Mouse (Mus musculus): ENCODE results near the gene Phf19. TPM values are rescaled to one million over a fixed set of nuclear protein-coding genes. Genes with fewer than 3 reads are reported as not detected.

Gene Phf19
- polyA plus RNA-seq, 1 experiment from 2014 or later: 1.5 TPM

- Histone ChIP-seq H3K4me3 (replicated peaks) (no peak overlapping the region), H3K27me3 (no peaks in the 10 kb centered on the region), H3K27ac (replicated peaks) (0 out of 2 replicates have a peak overlapping the region, but pooled peaks have one; percentile 38), H3K4me2 (peak overlapping the region; percentile 23), H3K4me1 (replicated peaks) (peaks cover 49% of the 10 kb centered on the region), H3K9ac (no peak overlapping the region), H3K9me3 (replicated peaks) (no peaks in the 10 kb centered on the region), H3K36me3 (replicated peaks) (peaks cover 33% of the 10 kb centered on the region)
- ATAC-seq (ENCODE audit: insufficient read depth): no peak
- 41% methylated on average over 12 of the region's 12 CpGs for WGBS (ENCODE audit: insufficient replicate concordance)
These were observed 6.8 kb downstream of the Phf19 start for GRCm38 (mm10) chr2:34906861-34907604.

GRCm38 (mm10) chr2:34906426-34906825 lies 7.4 kb downstream of the Phf19 start:
- ATAC-seq (ENCODE audit: insufficient read depth): no peak
- Histone ChIP-seq H3K27ac (replicated peaks) (0 out of 2 replicates have a peak overlapping the region, but pooled peaks have one; percentile 38), H3K4me3 (replicated peaks) (no peak overlapping the region), H3K4me2 (peak overlapping the region; percentile 23), H3K9me3 (replicated peaks) (no peaks in the 10 kb centered on the region), H3K4me1 (replicated peaks) (peaks cover 49% of the 10 kb centered on the region), H3K36me3 (replicated peaks) (peaks cover 36% of the 10 kb centered on the region), H3K27me3 (no peaks in the 10 kb centered on the region), H3K9ac (no peak overlapping the region)
- WGBS (ENCODE audit: insufficient replicate concordance): 76% methylated on average over 6 of the region's 6 CpGs

- H3K27me3 ChIP-seq: no peaks in the 10 kb centered on the region
- H3K9ac ChIP-seq: peak overlapping the region; percentile 55
- H3K4me2 ChIP-seq: peak overlapping the region; percentile 91
- peak overlapping the region; percentile 57 for H3K4me3 ChIP-seq (replicated peaks)
- peak; percentile 95 for ATAC-seq (ENCODE audit: insufficient read depth)
- H3K9me3 ChIP-seq (replicated peaks): no peaks in the 10 kb centered on the region
- peak overlapping the region; percentile 86 for H3K27ac ChIP-seq (replicated peaks)
- peaks cover 30% of the 10 kb centered on the region for H3K36me3 ChIP-seq (replicated peaks)
- peaks cover 49% of the 10 kb centered on the region for H3K4me1 ChIP-seq (replicated peaks)
- WGBS (ENCODE audit: insufficient replicate concordance): under 1% methylated on average over 34 of the region's 34 CpGs
These were observed 8.8 kb downstream of the Phf19 start for GRCm38 (mm10) chr2:34904849-34905542.

- H3K9me3 ChIP-seq (replicated peaks): no peaks in the 10 kb centered on the region
- H3K9ac ChIP-seq: 0 out of 2 replicates have a peak overlapping the region, but pooled peaks have one; percentile 53
- no peaks in the 10 kb centered on the region for H3K27me3 ChIP-seq
- 71% methylated on average over 4 of the region's 4 CpGs for WGBS (ENCODE audit: insufficient replicate concordance)
- no peak for ATAC-seq (ENCODE audit: insufficient read depth)
- peaks cover 49% of the 10 kb centered on the region for H3K4me1 ChIP-seq (replicated peaks)
- H3K36me3 ChIP-seq (replicated peaks): peaks cover 26% of the 10 kb centered on the region
- H3K4me2 ChIP-seq: peak overlapping the region; percentile 91
- peak overlapping the region; percentile 57; the same call in 1 of the 2 replicates for H3K4me3 ChIP-seq (replicated peaks)
- H3K27ac ChIP-seq (replicated peaks): peak overlapping the region; percentile 86
These were observed 10.0 kb downstream of the Phf19 start for GRCm38 (mm10) chr2:34903652-34904405.

- no peak for ATAC-seq (ENCODE audit: insufficient read depth)
- Histone ChIP-seq H3K4me1 (replicated peaks) (peaks cover 49% of the 10 kb centered on the region), H3K9ac (no peak overlapping the region), H3K36me3 (replicated peaks) (peaks cover 26% of the 10 kb centered on the region), H3K27ac (replicated peaks) (no peak overlapping the region), H3K27me3 (no peaks in the 10 kb centered on the region), H3K4me3 (replicated peaks) (no peak overlapping the region), H3K9me3 (replicated peaks) (no peaks in the 10 kb centered on the region), H3K4me2 (no peak overlapping the region)
- WGBS (ENCODE audit: insufficient replicate concordance): 81% methylated on average over 7 of the region's 7 CpGs
These were observed 10.6 kb downstream of the Phf19 start for GRCm38 (mm10) chr2:34903191-34903590.

GRCm38 (mm10) chr2:34902731-34903130 lies 11.1 kb downstream of the Phf19 start:
- ATAC-seq (ENCODE audit: insufficient read depth): no peak
- no peak overlapping the region for H3K4me2 ChIP-seq
- H3K4me3 ChIP-seq (replicated peaks): no peak overlapping the region
- H3K27ac ChIP-seq (replicated peaks): no peak overlapping the region
- H3K9me3 ChIP-seq (replicated peaks): no peaks in the 10 kb centered on the region
- H3K27me3 ChIP-seq: no peaks in the 10 kb centered on the region
- peaks cover 52% of the 10 kb centered on the region for H3K4me1 ChIP-seq (replicated peaks)
- H3K36me3 ChIP-seq (replicated peaks): peaks cover 26% of the 10 kb centered on the region
- no peak overlapping the region for H3K9ac ChIP-seq
- 79% methylated on average over 6 of the region's 6 CpGs for WGBS (ENCODE audit: insufficient replicate concordance)

GRCm38 (mm10) chr2:34901726-34902125 lies 12.1 kb downstream of the Phf19 start:
- no peak for ATAC-seq (ENCODE audit: insufficient read depth)
- H3K4me1 ChIP-seq (replicated peaks): peaks cover 45% of the 10 kb centered on the region
- H3K36me3 ChIP-seq (replicated peaks): peaks cover 34% of the 10 kb centered on the region
- H3K27me3 ChIP-seq: no peaks in the 10 kb centered on the region
- no peak overlapping the region for H3K4me3 ChIP-seq (replicated peaks)
- no peak overlapping the region for H3K4me2 ChIP-seq
- H3K27ac ChIP-seq (replicated peaks): no peak overlapping the region
- WGBS (ENCODE audit: insufficient replicate concordance): 84% methylated on average over 4 of the region's 4 CpGs
- no peak overlapping the region for H3K9ac ChIP-seq
- no peaks in the 10 kb centered on the region for H3K9me3 ChIP-seq (replicated peaks)

GRCm38 (mm10) chr2:34900412-34900811 lies 13.4 kb downstream of the Phf19 start:
- WGBS (ENCODE audit: insufficient replicate concordance): 60% methylated on average over 1 of the region's 1 CpGs
- no peak overlapping the region for H3K9ac ChIP-seq
- no peak overlapping the region for H3K4me2 ChIP-seq
- ATAC-seq (ENCODE audit: insufficient read depth): no peak
- no peak overlapping the region for H3K4me3 ChIP-seq (replicated peaks)
- H3K9me3 ChIP-seq (replicated peaks): no peaks in the 10 kb centered on the region
- no peaks in the 10 kb centered on the region for H3K27me3 ChIP-seq
- H3K36me3 ChIP-seq (replicated peaks): peaks cover 35% of the 10 kb centered on the region
- H3K27ac ChIP-seq (replicated peaks): no peak overlapping the region
- H3K4me1 ChIP-seq (replicated peaks): peaks cover 32% of the 10 kb centered on the region

- H3K27ac ChIP-seq (replicated peaks): no peak overlapping the region
- peaks cover 35% of the 10 kb centered on the region for H3K36me3 ChIP-seq (replicated peaks)
- no peaks in the 10 kb centered on the region for H3K9me3 ChIP-seq (replicated peaks)
- no peak overlapping the region for H3K4me3 ChIP-seq (replicated peaks)
- H3K27me3 ChIP-seq: no peaks in the 10 kb centered on the region
- WGBS (ENCODE audit: insufficient replicate concordance): 74% methylated on average over 11 of the region's 11 CpGs
- no peak for ATAC-seq (ENCODE audit: insufficient read depth)
- peaks cover 27% of the 10 kb centered on the region for H3K4me1 ChIP-seq (replicated peaks)
- no peak overlapping the region for H3K4me2 ChIP-seq
- no peak overlapping the region for H3K9ac ChIP-seq
These were observed 14.1 kb downstream of the Phf19 start for GRCm38 (mm10) chr2:34899682-34900081.

GRCm38 (mm10) chr2:34897820-34898219 lies 16.0 kb downstream of the Phf19 start:
- WGBS (ENCODE audit: insufficient replicate concordance): 23% methylated on average over 10 of the region's 10 CpGs
- Histone ChIP-seq H3K27ac (replicated peaks) (no peak overlapping the region), H3K27me3 (no peaks in the 10 kb centered on the region), H3K4me3 (replicated peaks) (no peak overlapping the region), H3K9ac (no peak overlapping the region), H3K4me1 (replicated peaks) (peaks cover 11% of the 10 kb centered on the region), H3K36me3 (replicated peaks) (peaks cover 30% of the 10 kb centered on the region), H3K9me3 (replicated peaks) (no peaks in the 10 kb centered on the region), H3K4me2 (no peak overlapping the region)
- ATAC-seq (ENCODE audit: insufficient read depth): peak; percentile 32

All from liver, embryonic 15.5 days (tissue).